Mouse (Mus musculus) stomach, embryonic 15.5 days (tissue): ENCODE measurements around the gene Hmox2. TPM values are rescaled to one million over a fixed set of nuclear protein-coding genes. Genes with fewer than 3 reads are reported as not detected.
"Not testable (repeated sequence)": the region's sequence is repeated elsewhere in the genome, so short reads cannot be mapped to it uniquely, and the experiment has no call there.

Source experiments
- ATAC-seq: fragments of 200-750 bp; cut with Nextera tagmentation; 2 replicates; pipeline ENCODE4 v1.8.0; 2017; ENCODE audit warnings: low read depth, moderate number of reproducible peaks, moderate TSS enrichment; ENCODE audit not compliant: insufficient read depth, low FRiP score
- H3K27ac ChIP-seq: fragments of 300-500 bp; sonication (generic); 2 replicates; pipeline ENCODE4 v1.5.1; 2015; ENCODE audit warnings: mild to moderate bottlenecking, inconsistent platforms
- H3K27me3 ChIP-seq: fragments of 300-500 bp; sonication (generic); replicated peaks from 2 replicates; pipeline ENCODE4 v1.6.1; 2015; ENCODE audit warnings: inconsistent platforms
- H3K36me3 ChIP-seq: fragments of 300-500 bp; sonication (generic); 2 replicates; pipeline ENCODE4 v1.6.1; 2015; ENCODE audit warnings: inconsistent platforms
- H3K4me1 ChIP-seq: fragments of 300-500 bp; sonication (generic); 2 replicates; pipeline ENCODE4 v1.6.1; 2015; ENCODE audit warnings: inconsistent platforms
- H3K4me2 ChIP-seq: fragments of 300-500 bp; sonication (generic); 2 replicates; pipeline ENCODE4 v1.6.1; 2015; ENCODE audit warnings: mild to moderate bottlenecking, inconsistent platforms
- H3K4me3 ChIP-seq: fragments of 300-500 bp; sonication (generic); replicated peaks from 2 replicates; pipeline ENCODE4 v1.5.1; 2015; ENCODE audit warnings: inconsistent platforms
- H3K9ac ChIP-seq: fragments of 300-500 bp; sonication (generic); 2 replicates; pipeline ENCODE4 v1.6.1; 2015; ENCODE audit warnings: inconsistent platforms
- H3K9me3 ChIP-seq: fragments of 300-500 bp; sonication (generic); 2 replicates; pipeline ENCODE4 v1.6.1; 2016; ENCODE audit warnings: inconsistent platforms
- WGBS: fragments of 180-500 bp; shearing (Covaris S2); methylation state at CpG from one replicate; pipeline ENCODE4 v1.1.7; 2015; 5-methylcytosine and 5-hydroxymethylcytosine counted together
- polyA plus RNA-seq: library from polyadenylated mRNA; unstranded; fragments of >200 nt; fragmentation: Nextera tagmentation; extraction: Ambion mirVana; gene quantifications from 2 replicates; pipeline ENCODE4 v1.2.1, GENCODE M21; 2015

Hmox2 gene
- polyA plus RNA-seq, 1 experiment from 2014 or later = 86.1 TPM

GRCm38 (mm10) chr16:4727526-4727925, 1.4 kb downstream of the Hmox2 start:
- H3K4me2 ChIP-seq = peak overlapping the region; percentile 76; the same call in 1 of the 2 replicates
- 0 out of 2 replicates have a peak, but pooled peaks cover 3% of the 10 kb centered on the region for H3K4me1 ChIP-seq
- 0 out of 2 replicates have a peak overlapping the region, but pooled peaks have one; percentile 10 for H3K4me3 ChIP-seq
- H3K9ac ChIP-seq = no peak overlapping the region
- H3K36me3 ChIP-seq = no peaks in the 10 kb centered on the region
- no peaks in the 10 kb centered on the region for H3K9me3 ChIP-seq
- no peak for ATAC-seq
- 80% methylated on average over 1 of the region's 1 CpGs for WGBS
- no peak overlapping the region for H3K27ac ChIP-seq
- no peaks in the 10 kb centered on the region for H3K27me3 ChIP-seq

- no peaks in the 10 kb centered on the region for H3K27me3 ChIP-seq
- H3K4me1 ChIP-seq = 0 out of 2 replicates have a peak, but pooled peaks cover 3% of the 10 kb centered on the region
- H3K36me3 ChIP-seq = no peaks in the 10 kb centered on the region
- WGBS = 58% methylated on average over 1 of the region's 1 CpGs
- no peak overlapping the region for H3K27ac ChIP-seq
- no peaks in the 10 kb centered on the region for H3K9me3 ChIP-seq
- H3K9ac ChIP-seq = no peak overlapping the region
- H3K4me3 ChIP-seq = no peak overlapping the region
- H3K4me2 ChIP-seq = no peak overlapping the region
- no peak for ATAC-seq
These were observed 1.8 kb downstream of the Hmox2 start for GRCm38 (mm10) chr16:4727963-4728362.

GRCm38 (mm10) chr16:4730776-4731358, 4.7 kb downstream of the Hmox2 start:
- H3K4me3 ChIP-seq = no peak overlapping the region
- no peak overlapping the region for H3K27ac ChIP-seq
- H3K4me2 ChIP-seq = no peak overlapping the region
- no peaks in the 10 kb centered on the region for H3K36me3 ChIP-seq
- H3K4me1 ChIP-seq = 0 out of 2 replicates have a peak, but pooled peaks cover 3% of the 10 kb centered on the region
- no peaks in the 10 kb centered on the region for H3K27me3 ChIP-seq
- 67% methylated on average over 3 of the region's 3 CpGs for WGBS
- no peak overlapping the region for H3K9ac ChIP-seq
- no peaks in the 10 kb centered on the region for H3K9me3 ChIP-seq
- ATAC-seq = no peak

GRCm38 (mm10) chr16:4736262-4736661, 10.1 kb downstream of the Hmox2 start:
- Histone ChIP-seq H3K9ac (no peak overlapping the region), H3K4me3 (no peak overlapping the region), H3K4me1 (no peaks in the 10 kb centered on the region), H3K27ac (no peak overlapping the region), H3K36me3 (no peaks in the 10 kb centered on the region), H3K4me2 (no peak overlapping the region), H3K9me3 (no peaks in the 10 kb centered on the region), H3K27me3 (no peaks in the 10 kb centered on the region)
- WGBS = 82% methylated on average over 2 of the region's 2 CpGs
- ATAC-seq = no peak

DNA sequence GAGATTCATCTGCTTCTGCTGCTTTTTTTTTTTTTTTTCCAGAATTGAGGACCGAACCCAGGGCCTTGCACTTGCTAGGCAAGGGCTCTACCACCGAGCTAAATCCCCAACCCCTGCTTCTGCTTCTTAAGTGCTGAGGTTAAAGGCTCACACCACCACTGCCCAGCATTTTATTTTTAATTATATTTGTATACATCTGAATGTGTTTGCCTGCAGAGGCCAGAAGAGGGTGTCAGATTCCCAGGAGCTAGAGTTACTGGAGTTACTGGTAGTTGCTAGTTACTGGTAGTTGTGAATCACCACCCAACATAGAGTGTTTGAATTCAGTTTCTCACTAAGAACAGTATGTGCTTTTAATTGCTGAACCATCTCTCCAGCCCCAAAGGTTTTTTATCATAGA, 13.8 kb downstream of the Hmox2 start:
- Histone ChIP-seq H3K9ac (no peak overlapping the region), H3K4me1 (no peaks in the 10 kb centered on the region), H3K4me3 (no peak overlapping the region), H3K9me3 (no peaks in the 10 kb centered on the region), H3K36me3 (no peaks in the 10 kb centered on the region), H3K27me3 (no peaks in the 10 kb centered on the region), H3K27ac (no peak overlapping the region), H3K4me2 (no peak overlapping the region)
- 86% methylated on average over 2 of the region's 2 CpGs for WGBS
- no peak for ATAC-seq

GRCm38 (mm10) chr16:4742186-4742585, 16.0 kb downstream of the Hmox2 start:
- no peak overlapping the region for H3K27ac ChIP-seq
- no peak for ATAC-seq
- WGBS = 100% methylated on average over 1 of the region's 1 CpGs
- no peaks in the 10 kb centered on the region for H3K4me1 ChIP-seq
- H3K4me2 ChIP-seq = no peak overlapping the region
- no peaks in the 10 kb centered on the region for H3K27me3 ChIP-seq
- no peak overlapping the region for H3K9ac ChIP-seq
- H3K9me3 ChIP-seq = no peaks in the 10 kb centered on the region
- H3K36me3 ChIP-seq = no peaks in the 10 kb centered on the region
- no peak overlapping the region for H3K4me3 ChIP-seq

DNA sequence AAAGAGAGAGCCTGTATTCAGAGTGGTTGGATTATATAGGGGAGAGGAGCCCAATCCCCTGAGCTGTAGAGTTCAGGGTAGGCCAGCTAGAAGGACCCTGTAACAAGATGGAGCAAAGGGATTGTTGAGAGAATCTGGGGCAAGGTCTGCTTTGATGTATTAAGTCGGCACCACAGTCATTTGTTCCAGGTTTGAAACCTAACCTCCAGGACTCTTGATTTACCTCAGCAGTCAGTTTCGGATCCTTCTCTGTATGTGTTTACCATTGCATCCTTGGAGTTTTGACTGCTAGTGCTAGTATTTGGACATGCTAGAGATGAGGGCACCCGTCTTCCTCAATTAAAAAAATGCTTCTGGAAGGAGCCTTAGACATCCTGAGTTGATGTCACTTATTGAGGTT, 26.0 kb downstream of the Hmox2 start:
- no peak overlapping the region for H3K9ac ChIP-seq
- no peaks in the 10 kb centered on the region for H3K27me3 ChIP-seq
- H3K36me3 ChIP-seq = no peaks in the 10 kb centered on the region
- no peak for ATAC-seq
- H3K4me1 ChIP-seq = 0 out of 2 replicates have a peak, but pooled peaks cover 3% of the 10 kb centered on the region
- H3K9me3 ChIP-seq = no peaks in the 10 kb centered on the region
- 84% methylated on average over 3 of the region's 3 CpGs for WGBS
- no peak overlapping the region for H3K27ac ChIP-seq
- H3K4me2 ChIP-seq = no peak overlapping the region
- H3K4me3 ChIP-seq = no peak overlapping the region

GRCm38 (mm10) chr16:4754045-4754444, 27.9 kb downstream of the Hmox2 start:
- no peak overlapping the region for H3K4me3 ChIP-seq
- 78% methylated on average over 3 of the region's 3 CpGs for WGBS
- ATAC-seq = no peak
- H3K4me2 ChIP-seq = no peak overlapping the region
- H3K36me3 ChIP-seq = no peaks in the 10 kb centered on the region
- H3K9ac ChIP-seq = no peak overlapping the region
- no peaks in the 10 kb centered on the region for H3K27me3 ChIP-seq
- 0 out of 2 replicates have a peak, but pooled peaks cover 3% of the 10 kb centered on the region for H3K4me1 ChIP-seq
- no peaks in the 10 kb centered on the region for H3K9me3 ChIP-seq
- H3K27ac ChIP-seq = no peak overlapping the region

GRCm38 (mm10) chr16:4756660-4757335, 30.6 kb downstream of the Hmox2 start:
- H3K36me3 ChIP-seq, H3K9ac ChIP-seq, H3K4me1 ChIP-seq, H3K27me3 ChIP-seq, H3K9me3 ChIP-seq: not testable (repeated sequence)
- peak overlapping the region; percentile 41 for H3K4me3 ChIP-seq
- peak; percentile 74; the same call in 1 of the 2 replicates for ATAC-seq
- H3K27ac ChIP-seq = peak overlapping the region; percentile 54
- H3K4me2 ChIP-seq = peak overlapping the region; percentile 42
- 2% methylated on average over 41 of the region's 42 CpGs for WGBS

GRCm38 (mm10) chr16:4762437-4762836, 36.3 kb downstream of the Hmox2 start:
- no peak overlapping the region for H3K9ac ChIP-seq
- no peaks in the 10 kb centered on the region for H3K27me3 ChIP-seq
- no peak overlapping the region for H3K4me3 ChIP-seq
- ATAC-seq = no peak
- no peak overlapping the region for H3K4me2 ChIP-seq
- H3K27ac ChIP-seq = no peak overlapping the region
- H3K9me3 ChIP-seq = no peaks in the 10 kb centered on the region
- H3K36me3 ChIP-seq = peaks cover 26% of the 10 kb centered on the region
- H3K4me1 ChIP-seq = no peaks in the 10 kb centered on the region
- 90% methylated on average over 4 of the region's 4 CpGs for WGBS

DNA sequence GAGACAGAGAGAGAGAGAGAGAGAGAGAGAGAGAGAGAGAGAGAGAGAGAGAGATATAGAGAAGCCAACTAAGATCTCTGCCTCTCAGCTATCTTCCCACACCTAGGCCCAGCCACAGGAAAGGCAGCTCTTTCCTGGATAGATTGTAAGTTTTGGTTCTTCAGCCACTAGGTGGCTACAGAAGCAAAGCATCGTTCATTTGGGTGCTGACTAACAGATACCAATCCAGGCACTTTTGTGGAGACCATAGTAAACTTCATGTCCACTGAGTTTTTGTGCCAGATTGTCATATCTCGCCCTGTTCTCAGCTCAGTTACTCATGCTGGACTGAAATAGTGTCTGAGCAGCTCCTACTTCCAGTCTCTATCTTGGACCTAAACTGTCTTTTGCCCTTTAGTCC, 37.1 kb downstream of the Hmox2 start:
- Histone ChIP-seq H3K4me3 (no peak overlapping the region), H3K4me2 (no peak overlapping the region), H3K9ac (no peak overlapping the region), H3K36me3 (peaks cover 33% of the 10 kb centered on the region), H3K9me3 (no peaks in the 10 kb centered on the region), H3K27me3 (no peaks in the 10 kb centered on the region), H3K4me1 (no peaks in the 10 kb centered on the region), H3K27ac (no peak overlapping the region)
- 35% methylated on average over 2 of the region's 2 CpGs for WGBS
- peak; percentile 69; the same call in 1 of the 2 replicates for ATAC-seq

GRCm38 (mm10) chr16:4765852-4766251, 39.7 kb downstream of the Hmox2 start:
- Histone ChIP-seq H3K9ac (no peak overlapping the region), H3K27ac (no peak overlapping the region), H3K36me3 (peaks cover 52% of the 10 kb centered on the region), H3K4me1 (no peaks in the 10 kb centered on the region), H3K4me3 (no peak overlapping the region), H3K27me3 (no peaks in the 10 kb centered on the region), H3K9me3 (no peaks in the 10 kb centered on the region), H3K4me2 (no peak overlapping the region)
- ATAC-seq = no peak
- 84% methylated on average over 2 of the region's 2 CpGs for WGBS
